Mouse (Mus musculus) bone marrow macrophage, adult 2 months (primary cell): ENCODE results near the gene Tex30.

Experiments
- CTCF ChIP-seq: IDR thresholded peaks from 2 replicates; pipeline ENCODE4 v1.5.1; 2012; ENCODE audit warnings: low read depth, mild to moderate bottlenecking, low read length, moderate library complexity
- POLR2A ChIP-seq: IDR thresholded peaks from 2 replicates; pipeline ENCODE4 v1.6.1; 2012; ENCODE audit warnings: mild to moderate bottlenecking, low read depth, low read length, borderline replicate concordance

DNA sequence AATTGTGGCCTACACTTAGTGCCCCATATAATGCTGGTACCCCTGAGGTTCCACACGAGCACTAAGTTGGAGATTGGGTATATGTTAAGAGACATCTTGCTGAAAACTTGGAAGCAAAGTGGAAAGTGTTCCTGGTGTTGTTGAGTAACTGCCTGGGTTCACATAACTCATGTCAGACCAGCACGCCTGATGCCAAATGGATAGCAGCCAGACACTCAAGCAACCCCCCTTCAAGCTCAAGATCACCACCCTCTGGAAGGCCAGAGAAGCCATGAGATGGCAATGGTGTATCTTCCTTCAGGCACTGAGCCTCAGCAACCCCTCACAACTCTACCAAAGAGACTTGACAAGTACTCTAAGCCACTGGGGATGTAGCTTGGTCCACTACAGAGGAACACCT lies 55.7 kb downstream of the Tex30 start:
- no peak for TF ChIP-seq POLR2A
- TF ChIP-seq CTCF: no peak
